Mouse (Mus musculus) heart, postnatal 14 days (tissue): ENCODE data around the gene Foxf1. TPM values are rescaled to one million over a fixed set of nuclear protein-coding genes. Genes with fewer than 3 reads are reported as not detected.

Experiments
- DNase-seq, 2 experiments: peaks; one replicate each; pipeline ENCODE4 v3.0.0; 2021 to 2022
- intact Hi-C: fragments of 180-260 bp; cut with DNase I; formaldehyde crosslinking; loops from one replicate; pipeline ENCODE4 v1.15.1; 2025
- total RNA-seq, 2 experiments: library from RNA; stranded (reverse); gene quantifications; 2 replicates each; pipeline ENCODE4 v1.2.3; 2021

Gene Foxf1
- total RNA-seq, 2 experiments from 2014 or later: 0.17 to 0.22 TPM

DNA sequence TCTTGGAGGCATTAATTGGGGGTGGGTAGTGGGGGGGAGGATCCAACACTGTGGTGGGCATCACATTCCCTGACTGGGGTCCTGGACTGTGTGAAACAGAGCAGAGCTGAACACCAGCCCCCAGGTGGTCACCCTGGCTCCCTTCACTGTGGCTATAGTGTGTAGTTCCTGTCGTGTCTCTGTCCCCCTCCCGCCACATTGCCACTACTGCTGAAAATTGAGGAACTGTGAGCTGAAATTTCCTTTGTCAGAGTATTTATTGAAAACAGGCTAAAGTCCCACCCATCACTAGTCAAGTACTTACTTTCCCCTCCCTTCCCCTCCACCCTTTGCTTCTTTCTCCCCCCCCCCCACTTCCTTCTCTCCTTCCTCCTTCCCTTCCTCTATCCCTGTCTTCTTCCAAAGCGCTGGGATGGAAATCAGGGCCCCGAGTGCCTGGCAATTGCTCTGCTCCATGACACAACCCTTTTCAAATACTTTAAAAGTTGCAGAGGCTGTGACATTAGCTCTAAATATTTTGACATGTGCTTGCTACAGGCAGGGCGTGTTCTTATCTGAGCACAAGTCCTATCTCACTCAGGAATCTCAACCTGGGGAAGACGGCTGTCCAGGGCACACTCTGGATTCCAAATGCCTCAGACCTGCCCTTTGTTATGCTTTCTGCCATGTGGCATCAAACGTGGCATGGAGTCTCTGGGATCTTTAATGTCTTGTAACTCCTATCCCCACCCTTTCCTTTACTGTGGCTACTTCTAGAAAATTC is 27.1 kb downstream of the Foxf1 start:
- no peak for DNase-seq
- intact Hi-C loops: loop anchor here (5.0 kb wide), 1 partner anchor 201 kb away; no protein-coding TSS in a partner anchor

DNA sequence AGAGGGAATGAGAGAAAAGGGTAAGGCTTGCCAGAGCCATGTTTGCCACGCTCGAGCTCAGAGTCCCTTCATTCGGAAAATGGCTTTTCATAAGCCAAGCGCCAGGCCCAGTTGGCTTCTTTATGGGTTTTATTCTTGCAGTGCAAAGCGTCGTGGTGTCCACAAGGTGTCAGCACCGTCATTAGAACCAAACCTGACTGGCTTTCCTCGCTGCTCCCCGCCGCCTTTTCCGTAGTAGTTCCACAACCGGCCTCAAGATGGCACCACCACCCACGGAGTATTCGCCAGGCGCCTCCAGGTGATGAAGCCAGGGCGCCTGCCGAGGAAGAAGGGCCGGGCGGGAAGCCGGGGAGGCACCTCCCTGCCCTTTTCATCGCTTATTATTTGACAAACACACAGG is 29.1 kb downstream of the Foxf1 start:
- intact Hi-C loops: loop anchor here (1.0 to 5.0 kb wide), 4 partner anchors 116 to 400 kb away; no protein-coding TSS in a partner anchor
- peak; percentile 97 to 99 for DNase-seq

DNA sequence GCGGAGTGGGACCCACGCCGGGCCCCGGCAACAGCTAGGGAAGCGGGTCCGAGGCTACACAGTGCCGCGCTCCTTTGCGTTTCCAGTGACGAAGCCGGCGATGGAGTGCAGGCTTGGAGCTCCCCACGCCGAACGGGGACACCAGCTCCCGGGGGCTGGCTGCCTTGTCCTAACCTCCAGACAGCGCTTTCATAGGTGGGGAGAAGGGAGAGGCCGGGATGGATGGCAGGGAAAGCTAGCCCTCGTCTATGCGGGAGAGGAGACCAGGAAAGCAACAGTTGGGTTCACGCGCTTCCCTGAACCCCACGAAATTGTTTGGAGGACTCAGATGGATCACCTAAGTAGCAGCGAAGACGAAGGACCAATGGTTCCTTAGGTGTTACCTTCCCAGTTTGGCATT is 30.9 kb downstream of the Foxf1 start:
- intact Hi-C loops: no loop called here
- no peak for DNase-seq

DNA sequence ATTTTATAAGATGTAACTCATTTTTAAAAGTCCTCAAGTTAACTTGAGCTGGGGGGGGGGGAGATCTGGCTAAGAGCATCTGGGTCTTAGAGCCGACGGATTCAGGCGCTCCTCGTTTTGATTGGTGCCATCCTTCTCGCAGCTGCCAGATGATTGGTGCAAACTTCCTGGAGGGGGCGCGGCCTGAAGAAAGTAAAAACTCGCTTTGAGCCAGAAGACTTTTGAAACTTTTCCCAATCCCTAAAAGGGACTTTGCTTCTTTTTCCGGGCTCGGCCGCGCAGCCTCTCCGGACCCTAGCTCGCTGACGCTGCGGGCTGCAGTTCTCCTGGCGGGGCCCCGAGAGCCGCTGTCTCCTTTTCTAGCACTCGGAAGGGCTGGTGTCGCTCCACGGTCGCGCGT is 31.8 kb downstream of the Foxf1 start, which contains the start of gene Foxc2:
TSS of gene Foxc2 (plus strand) at position 224 of the 400 bp plus-strand sequence.
- intact Hi-C loops: no loop called here
- peak; percentile 82 for DNase-seq

DNA sequence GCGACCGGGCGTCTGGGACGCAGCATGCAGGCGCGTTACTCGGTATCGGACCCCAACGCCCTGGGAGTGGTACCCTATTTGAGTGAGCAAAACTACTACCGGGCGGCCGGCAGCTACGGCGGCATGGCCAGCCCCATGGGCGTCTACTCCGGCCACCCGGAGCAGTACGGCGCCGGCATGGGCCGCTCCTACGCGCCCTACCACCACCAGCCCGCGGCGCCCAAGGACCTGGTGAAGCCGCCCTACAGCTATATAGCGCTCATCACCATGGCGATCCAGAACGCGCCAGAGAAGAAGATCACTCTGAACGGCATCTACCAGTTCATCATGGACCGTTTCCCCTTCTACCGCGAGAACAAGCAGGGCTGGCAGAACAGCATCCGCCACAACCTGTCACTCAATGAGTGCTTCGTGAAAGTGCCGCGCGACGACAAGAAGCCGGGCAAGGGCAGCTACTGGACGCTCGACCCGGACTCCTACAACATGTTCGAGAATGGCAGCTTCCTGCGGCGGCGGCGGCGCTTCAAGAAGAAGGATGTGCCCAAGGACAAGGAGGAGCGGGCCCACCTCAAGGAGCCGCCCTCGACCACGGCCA is 32.5 kb downstream of the Foxf1 start:
- intact Hi-C loops: no loop called here
- peak; percentile 49 to 52 for DNase-seq

DNA sequence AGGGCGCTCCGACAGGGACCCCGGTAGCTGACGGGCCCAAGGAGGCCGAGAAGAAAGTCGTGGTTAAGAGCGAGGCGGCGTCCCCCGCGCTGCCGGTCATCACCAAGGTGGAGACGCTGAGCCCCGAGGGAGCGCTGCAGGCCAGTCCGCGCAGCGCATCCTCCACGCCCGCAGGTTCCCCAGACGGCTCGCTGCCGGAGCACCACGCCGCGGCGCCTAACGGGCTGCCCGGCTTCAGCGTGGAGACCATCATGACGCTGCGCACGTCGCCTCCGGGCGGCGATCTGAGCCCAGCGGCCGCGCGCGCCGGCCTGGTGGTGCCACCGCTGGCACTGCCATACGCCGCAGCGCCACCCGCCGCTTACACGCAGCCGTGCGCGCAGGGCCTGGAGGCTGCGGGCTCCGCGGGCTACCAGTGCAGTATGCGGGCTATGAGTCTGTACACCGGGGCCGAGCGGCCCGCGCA is 33.0 kb downstream of the Foxf1 start:
- intact Hi-C loops: no loop called here
- peak; percentile 31 to 40 for DNase-seq

DNA sequence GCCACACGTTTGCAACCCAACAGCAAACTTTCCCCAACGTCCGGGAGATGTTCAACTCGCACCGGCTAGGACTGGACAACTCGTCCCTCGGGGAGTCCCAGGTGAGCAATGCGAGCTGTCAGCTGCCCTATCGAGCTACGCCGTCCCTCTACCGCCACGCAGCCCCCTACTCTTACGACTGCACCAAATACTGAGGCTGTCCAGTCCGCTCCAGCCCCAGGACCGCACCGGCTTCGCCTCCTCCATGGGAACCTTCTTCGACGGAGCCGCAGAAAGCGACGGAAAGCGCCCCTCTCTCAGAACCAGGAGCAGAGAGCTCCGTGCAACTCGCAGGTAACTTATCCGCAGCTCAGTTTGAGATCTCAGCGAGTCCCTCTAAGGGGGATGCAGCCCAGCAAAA is 33.7 kb downstream of the Foxf1 start:
- intact Hi-C loops: no loop called here
- no peak for DNase-seq

DNA sequence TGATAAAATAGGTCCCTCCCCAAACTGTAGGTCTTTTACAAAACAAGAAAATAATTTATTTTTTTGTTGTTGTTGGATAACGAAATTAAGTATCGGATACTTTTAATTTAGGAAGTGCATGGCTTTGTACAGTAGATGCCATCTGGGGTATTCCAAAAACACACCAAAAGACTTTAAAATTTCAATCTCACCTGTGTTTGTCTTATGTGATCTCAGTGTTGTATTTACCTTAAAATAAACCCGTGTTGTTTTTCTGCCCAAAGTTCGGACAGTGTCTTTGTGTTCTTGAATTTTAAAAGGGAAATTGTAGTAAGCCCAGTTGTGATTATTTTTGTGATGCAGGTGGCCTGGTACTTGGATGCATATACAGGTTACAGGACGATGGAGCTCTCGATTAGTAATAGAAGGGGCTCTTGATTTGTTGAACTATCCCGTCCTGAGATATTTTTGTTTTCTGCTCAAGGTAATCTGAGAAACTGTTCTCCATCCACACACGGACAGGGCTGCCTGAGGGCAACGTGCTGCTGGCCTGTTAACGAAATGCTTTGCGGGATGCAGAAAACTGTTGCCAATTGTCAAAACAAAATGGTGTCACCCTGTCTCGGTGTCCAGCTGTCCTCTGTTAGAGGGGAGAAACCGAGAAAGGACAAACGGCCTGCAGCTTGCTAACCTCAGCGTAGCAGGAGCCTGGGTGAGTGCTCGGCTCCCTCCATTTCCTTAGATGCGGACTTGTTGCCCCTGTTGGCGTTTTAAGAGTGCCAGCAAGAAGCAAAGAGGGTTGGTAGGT is 34.6 kb downstream of the Foxf1 start:
- no peak for DNase-seq
- intact Hi-C loops: no loop called here

DNA sequence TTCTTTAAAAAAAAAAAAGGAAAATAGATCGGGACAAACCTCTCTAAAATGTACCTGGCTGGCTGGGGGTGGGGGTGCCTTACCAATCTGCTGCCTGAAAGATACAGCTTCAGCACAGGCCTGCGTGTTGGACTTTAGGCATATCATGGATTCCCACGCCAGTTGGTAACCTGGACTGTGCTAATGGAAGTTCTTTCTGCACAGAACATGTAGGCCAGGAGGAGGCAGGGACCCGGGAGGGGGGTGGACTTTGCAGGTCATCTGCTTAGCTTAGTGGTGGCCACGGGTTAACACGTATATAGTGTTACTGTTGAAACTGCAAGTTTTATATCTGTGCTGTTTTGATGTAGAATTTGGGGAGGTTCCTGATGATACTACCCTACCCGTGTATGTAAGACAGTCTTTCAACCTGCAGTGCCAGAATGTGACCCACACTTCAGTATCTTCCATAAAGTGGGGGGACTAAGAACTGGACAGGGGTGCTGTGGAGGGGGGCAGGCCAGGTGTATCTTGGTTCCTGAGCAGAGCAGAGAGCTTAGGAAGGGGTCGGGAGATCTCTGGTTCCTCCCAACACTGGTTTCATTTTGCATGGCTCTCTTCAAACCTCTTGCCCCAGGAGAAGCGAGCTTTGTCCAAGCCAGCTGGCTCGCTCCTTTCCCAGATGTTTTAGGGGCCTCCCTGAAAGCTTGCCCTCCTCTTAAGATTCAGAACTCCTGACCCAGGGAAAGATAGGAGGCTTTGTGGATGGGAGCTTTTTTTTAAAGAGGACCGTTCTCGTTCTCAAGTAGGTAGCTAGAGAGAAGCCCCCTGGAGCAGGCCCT is 35.7 kb downstream of the Foxf1 start:
- no peak for DNase-seq
- intact Hi-C loops: no loop called here

DNA sequence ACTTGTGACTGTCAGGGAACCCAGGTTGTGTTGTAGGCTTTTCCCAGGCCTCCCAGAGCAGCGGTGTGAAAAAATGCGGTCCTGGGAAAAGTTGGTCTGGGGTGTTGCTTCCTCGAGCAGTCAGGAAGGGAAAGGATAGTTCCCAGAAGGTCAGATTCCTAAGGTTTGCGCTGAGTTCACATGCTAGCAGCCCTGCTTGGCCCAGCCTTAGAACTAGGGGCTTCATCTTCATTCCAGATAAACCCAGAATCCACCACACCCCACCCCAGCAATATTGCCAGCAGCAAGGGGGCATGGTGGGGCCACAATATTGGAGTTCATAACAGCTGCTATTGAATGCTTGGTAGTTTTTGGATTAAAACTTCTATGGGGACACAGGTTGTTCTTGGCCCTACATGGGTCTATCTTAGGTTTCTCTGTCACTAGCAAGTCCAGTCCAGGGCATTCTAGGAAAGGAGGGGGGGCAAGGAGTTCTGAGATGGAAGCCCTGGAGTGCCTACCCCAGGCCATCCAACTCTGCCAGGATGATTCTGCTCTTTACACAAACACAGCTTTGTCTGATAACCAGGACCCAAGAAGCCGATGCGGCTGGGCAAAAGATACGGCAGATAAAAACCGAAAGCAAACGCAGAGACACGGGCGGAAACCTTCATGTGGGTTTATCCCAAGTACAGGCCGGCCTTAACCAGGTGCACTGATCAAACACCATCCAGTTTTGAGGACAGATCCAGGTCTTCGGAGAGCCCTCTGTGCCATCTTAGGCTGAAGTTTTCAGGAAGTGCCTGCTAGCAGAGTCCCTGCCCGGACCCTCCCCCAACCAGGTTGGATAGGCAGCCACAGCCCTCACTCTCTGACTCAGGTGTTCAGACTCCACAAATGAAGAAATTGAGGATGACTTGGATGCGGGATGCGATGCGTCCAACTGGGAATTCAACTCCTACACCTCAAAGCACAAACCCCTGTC is 36.6 kb downstream of the Foxf1 start:
- DNase-seq: no peak
- intact Hi-C loops: no loop called here

DNA sequence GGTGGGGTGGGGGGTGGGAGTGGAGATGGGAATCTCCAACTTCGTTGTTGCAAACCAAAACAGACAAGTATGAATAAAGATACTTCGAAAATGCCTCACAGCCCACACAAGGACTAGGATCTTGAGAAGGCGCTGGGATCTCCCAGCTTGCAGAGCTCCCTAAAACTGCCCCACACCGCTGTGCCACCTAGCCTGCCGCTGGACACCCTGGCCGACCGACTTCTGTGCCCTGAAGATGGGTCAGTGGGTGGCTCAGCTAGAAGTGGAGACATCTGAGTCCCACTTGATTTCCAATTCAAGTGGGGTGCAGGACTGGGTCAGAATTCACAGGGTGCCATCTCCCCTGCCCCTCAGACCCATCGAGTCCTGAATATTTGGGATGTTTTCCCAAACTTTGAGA is 37.5 kb downstream of the Foxf1 start:
- no peak for DNase-seq

DNA sequence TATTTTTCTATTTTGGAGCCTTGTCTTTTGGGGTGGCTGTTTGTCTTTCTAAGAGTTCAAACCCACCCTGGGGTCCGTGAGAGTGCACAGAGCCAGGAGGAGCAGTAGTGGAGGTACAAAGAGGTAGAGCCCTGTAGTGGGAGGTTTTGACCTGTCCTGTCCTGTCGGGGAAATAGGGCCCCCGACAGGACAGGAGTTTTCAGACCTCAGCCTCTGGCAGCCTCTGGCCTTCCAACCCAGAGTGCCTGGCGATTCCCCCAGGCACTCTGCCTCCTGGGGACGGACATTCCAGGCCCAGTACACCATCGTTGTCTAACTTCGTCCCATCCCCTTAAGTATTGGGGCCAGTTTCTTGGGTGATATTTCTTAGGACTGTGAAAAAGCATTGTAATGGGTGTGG is 38.2 kb downstream of the Foxf1 start:
- intact Hi-C loops: no loop called here
- DNase-seq: no peak

More for the DNA sequence above, 37.5 kb downstream of the Foxf1 start:
- intact Hi-C loops: no loop called here

DNA sequence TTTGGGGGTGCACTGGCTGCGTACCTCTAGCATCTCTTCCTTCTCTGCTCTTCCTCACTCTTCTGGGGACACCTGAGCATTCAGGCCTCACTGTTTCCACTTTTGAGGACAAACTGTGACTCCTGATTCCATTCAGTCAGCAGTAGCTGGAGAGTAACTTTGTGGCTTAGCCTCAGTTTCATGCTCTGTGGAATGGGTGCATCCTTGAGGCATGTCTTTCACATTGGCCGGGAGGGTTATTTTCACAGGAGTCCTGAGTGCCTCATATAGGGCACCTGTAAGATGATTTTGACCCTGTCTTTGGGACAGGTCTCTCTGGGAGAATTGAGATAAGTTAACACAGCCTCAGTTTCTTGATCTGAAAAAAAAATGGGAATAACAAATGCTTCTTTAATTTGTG is 38.9 kb downstream of the Foxf1 start:
- intact Hi-C loops: no loop called here
- DNase-seq: no peak

DNA sequence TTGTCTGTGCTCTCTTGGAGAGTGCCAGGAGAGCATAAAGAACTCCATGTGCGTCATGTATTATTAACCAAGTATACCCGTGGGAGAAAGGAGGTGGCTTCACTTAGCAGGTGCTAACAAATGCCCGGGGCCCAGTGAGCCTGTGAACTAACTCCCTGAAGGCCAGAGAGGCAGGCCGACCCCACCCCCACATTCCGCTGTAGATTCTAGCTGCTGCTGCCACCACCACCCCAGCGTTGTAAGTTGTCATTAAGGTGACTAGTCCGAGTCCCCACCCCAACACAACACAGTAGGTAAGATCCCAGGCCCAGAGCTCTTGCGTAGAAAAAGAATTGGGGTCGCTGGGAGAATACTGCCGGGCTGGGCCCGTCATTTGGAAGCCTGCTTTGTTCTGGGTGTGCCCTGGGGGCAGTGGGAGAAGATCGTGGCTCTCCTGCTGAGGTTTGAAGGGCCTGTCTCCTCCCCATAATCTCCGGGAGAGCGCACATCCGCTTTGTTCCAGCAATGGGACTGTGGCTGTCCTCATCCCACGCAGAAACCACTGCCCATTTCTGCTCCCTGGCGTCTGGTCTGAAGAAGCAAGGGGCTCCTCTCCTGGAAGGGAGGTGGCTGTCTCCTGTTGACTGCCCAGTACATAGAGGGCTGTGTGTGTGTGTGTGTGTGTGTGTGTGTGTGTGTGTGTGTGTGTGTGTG is 40.5 kb downstream of the Foxf1 start:
- DNase-seq: no peak
- intact Hi-C loops: loop anchor here (5.0 kb wide), 1 partner anchor 93 kb away; no protein-coding TSS in a partner anchor

DNA sequence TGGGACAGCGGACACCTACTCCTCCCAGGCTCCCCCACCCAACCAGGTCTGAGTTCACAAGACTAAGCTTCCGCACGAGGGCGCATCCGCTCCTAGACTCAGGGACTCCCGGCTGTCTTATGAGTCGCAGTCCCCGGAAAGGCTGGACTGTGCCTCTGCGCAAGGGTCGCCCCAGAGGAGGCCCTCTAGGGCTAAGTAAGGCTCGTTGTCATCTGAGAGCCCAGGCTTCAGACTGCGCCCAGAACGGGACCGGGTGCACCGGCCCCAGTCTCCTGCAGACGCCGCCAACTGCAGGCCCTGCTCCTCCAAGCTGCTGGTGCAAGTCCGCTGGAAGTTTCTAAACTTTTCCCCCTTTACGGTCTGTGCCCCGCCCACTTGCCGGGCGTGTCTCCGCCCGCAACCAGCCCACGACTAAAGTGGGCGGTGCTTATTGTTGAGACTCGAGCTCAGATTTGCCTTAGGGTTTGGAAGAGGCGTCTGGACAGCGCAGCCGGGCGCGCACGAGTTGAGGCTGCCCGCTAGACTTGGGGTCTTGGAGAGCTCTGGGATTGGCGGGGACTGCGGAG is 41.2 kb downstream of the Foxf1 start:
- intact Hi-C loops: loop anchor here (5.0 kb wide), 1 partner anchor 92 kb away; no protein-coding TSS in a partner anchor
- DNase-seq: peak; percentile 81 to 83

DNA sequence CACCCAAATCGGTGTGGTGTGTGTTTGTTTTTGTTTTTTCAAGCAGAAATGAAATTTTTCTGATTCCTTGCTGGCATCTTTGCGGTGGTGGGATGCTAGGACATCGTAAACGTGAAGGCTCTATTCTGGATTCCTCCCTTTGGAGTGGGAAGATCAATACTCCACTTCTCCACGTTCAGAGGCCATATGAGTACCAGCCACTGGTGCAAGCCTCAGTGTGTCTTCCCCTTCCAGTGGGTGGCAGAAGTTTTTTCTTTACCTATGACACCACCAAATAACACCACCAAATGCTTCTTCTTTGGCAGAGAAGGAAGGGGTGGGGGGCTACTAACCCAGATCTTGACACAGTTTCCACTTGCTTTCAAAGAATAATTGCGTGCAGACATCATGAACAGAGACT is 42.0 kb downstream of the Foxf1 start:
- DNase-seq: no peak
- intact Hi-C loops: loop anchor here (5.0 kb wide), 1 partner anchor 91 kb away; no protein-coding TSS in a partner anchor

DNA sequence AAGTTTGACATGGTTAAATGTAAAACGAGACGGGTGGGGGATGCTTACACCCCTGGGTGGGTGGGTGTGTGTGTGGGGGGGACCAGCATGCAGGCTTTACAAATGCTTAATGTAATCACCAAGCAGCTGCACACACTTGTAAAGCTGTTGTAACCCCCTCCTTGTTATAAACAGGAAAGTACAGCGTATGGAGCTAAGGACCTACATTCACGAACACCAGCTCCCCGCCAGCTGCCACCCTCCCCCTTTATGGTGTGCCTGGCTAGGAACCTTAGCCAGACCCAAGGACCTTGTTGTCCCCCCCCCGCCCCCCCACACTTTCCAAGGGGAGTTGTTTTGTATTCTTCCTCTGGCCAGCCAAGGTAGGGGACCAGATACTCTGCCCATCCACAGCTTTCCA is 42.5 kb downstream of the Foxf1 start:
- intact Hi-C loops: loop anchor here (5.0 kb wide), 1 partner anchor 91 kb away; no protein-coding TSS in a partner anchor
- no peak for DNase-seq

DNA sequence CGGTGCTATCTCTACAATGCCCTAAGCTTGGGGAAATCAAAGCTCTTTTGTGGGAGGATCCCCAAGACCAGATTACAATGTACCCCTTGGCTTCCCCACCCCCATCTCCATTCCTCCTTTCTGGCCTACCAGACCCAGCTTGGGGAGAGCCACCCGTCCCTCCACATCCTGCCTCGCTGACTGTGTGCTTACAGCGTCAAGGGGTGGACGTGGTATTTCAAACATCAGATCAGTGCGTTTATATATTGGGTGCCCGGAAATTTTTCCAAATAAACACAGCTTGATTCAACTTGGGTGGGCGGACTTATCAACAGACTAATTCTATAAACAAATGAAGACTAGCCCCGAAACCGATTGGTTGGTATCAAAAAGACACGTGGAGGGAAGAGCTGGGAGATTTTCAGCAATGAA is 43.1 kb downstream of the Foxf1 start:
- intact Hi-C loops: loop anchor here (5.0 kb wide), 1 partner anchor 90 kb away; no protein-coding TSS in a partner anchor
- DNase-seq: no peak
